Mouse (Mus musculus): ENCODE results near the gene Vps11.
"Not testable (repeated sequence)": the region's sequence is repeated elsewhere in the genome, so short reads cannot be mapped to it uniquely, and the experiment has no call there.

- not testable (repeated sequence) for TF ChIP-seq CTCF (IDR thresholded peaks at IDR 0.05; ENCODE audit: control insufficient read depth, insufficient read depth, insufficient replicate concordance, low read depth, low read length); POLR2A (IDR thresholded peaks at IDR 0.05; ENCODE audit: control insufficient read depth, low read depth, low read length)
Observed at GRCm38 (mm10) chr9:44325032-44325767, 36.3 kb downstream of the Vps11 start.

All from testis, adult 2 months (tissue).